Mouse (Mus musculus): ENCODE measurements at regions not wholly inside any gene's neighbourhood (a gene's known extent, or its start where the extent isn't known, plus 50 kb on each side); places are given as distances from the start of the nearest gene placed in this dataset.
A peak's percentile ranks its signal among the peaks of the same experiment; 100 is the strongest.

DNA sequence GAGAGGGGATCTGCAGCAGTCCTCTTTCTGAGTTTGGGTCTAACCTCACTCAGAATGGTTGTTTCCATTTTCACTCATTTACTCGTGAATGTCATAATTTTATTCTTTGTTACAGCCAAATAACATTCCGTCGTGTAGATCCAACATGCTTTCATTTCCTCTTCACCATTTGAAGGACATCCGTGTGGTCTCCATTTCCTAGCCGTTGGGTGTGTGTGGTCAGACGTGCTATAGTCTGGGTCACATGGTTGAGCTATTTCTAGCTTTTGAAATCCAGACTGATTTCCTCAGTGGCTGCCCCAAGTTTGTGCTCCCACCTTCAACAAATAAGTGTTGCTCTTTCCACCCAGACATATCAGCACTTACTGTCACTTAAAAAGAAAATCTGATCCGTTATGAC is 111.9 kb upstream of the Gjb5 start:
- Histone ChIP-seq H3K4me1 (ENCODE audit: control insufficient read depth, insufficient read depth, low read length) (no peaks in the 10 kb centered on the region), H3K27ac (ENCODE audit: low read length) (no peak overlapping the region), H3K9ac (replicated peaks; ENCODE audit: low read depth, low read length) (no peak overlapping the region), H3K4me3 (ENCODE audit: low read depth, low read length) (no peak overlapping the region), H3K9me3 (ENCODE audit: control insufficient read depth, low read depth, low read length) (no peaks in the 10 kb centered on the region), H3K27me3 (ENCODE audit: control insufficient read depth, insufficient read depth, low read length) (no peaks in the 10 kb centered on the region), H3K36me3 (ENCODE audit: control insufficient read depth, insufficient read depth, low read length) (no peaks in the 10 kb centered on the region), H3K4me2 (replicated peaks; ENCODE audit: low read depth, low read length) (no peak overlapping the region)
- 84% methylated on average over 7 of the region's 7 CpGs for WGBS
- ATAC-seq (ENCODE audit: insufficient number of reproducible peaks, insufficient read depth, low FRiP score, low read depth) = no peak

DNA sequence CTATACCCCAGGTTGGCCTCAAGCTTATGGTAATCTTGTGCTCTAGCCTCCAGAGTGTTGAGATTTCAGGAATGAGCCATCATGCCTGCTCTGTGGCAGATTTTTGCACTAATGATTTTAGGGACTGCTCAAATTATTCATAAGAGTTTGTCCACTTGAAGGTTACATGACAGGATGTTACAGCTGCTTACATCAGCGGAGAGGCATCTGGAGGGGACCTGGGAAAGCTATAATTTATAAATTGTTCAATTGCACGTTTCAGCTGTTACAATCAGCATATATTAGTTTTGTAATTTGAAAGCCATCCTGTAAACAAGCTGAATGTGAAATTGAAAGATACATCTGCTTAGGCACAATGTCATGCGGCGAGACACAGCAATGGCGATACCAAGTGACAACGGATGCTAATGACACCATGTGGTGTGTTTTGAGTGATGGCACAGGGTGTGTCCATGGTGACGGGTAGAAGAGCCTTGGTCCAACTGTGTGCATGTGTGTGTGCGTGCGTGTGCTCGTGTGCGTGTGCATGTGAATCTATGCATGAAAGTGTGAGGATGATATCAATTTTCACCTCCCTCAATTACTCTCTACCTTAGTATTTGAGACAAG is 96.6 kb upstream of the Gjb5 start:
- 87% methylated on average over 11 of the region's 11 CpGs for WGBS
- H3K27me3 ChIP-seq (ENCODE audit: control insufficient read depth, insufficient read depth, low read length) = no peaks in the 10 kb centered on the region
- H3K9me3 ChIP-seq (ENCODE audit: control insufficient read depth, low read depth, low read length) = no peaks in the 10 kb centered on the region; the same call in 1 of the 2 replicates
- no peak overlapping the region for H3K9ac ChIP-seq (replicated peaks; ENCODE audit: low read depth, low read length)
- no peaks in the 10 kb centered on the region for H3K36me3 ChIP-seq (ENCODE audit: control insufficient read depth, insufficient read depth, low read length)
- no peak overlapping the region for H3K4me2 ChIP-seq (replicated peaks; ENCODE audit: low read depth, low read length)
- no peaks in the 10 kb centered on the region for H3K4me1 ChIP-seq (ENCODE audit: control insufficient read depth, insufficient read depth, low read length)
- no peak overlapping the region for H3K4me3 ChIP-seq (ENCODE audit: low read depth, low read length)
- ATAC-seq (ENCODE audit: insufficient number of reproducible peaks, insufficient read depth, low FRiP score, low read depth) = no peak
- H3K27ac ChIP-seq (ENCODE audit: low read length) = no peak overlapping the region

DNA sequence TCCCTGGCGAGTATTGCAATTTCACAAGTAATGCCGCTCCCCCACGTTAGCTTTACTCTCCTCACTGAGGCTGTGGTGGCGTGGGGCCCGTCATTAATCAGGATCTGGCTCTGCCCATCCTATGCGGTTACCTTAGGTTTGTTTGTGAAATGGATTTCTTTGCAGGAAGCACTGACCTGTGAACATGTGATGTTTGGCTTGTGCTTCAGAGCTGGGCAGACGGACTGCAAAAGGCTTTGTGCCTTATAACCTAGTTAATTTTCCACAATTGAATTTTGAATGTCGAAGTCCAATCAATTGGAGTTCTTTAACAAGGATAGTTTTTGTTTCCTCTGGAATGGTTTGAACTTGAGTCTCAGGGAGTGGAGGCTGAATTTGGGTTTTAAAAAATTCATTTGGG is 94.1 kb upstream of the Gjb5 start:
- Histone ChIP-seq H3K9me3 (ENCODE audit: control insufficient read depth, low read depth, low read length) (no peaks in the 10 kb centered on the region), H3K9ac (replicated peaks; ENCODE audit: low read depth, low read length) (no peak overlapping the region), H3K4me2 (replicated peaks; ENCODE audit: low read depth, low read length) (no peak overlapping the region), H3K4me3 (ENCODE audit: low read depth, low read length) (no peak overlapping the region), H3K36me3 (ENCODE audit: control insufficient read depth, insufficient read depth, low read length) (no peaks in the 10 kb centered on the region), H3K27ac (ENCODE audit: low read length) (no peak overlapping the region), H3K27me3 (ENCODE audit: control insufficient read depth, insufficient read depth, low read length) (no peaks in the 10 kb centered on the region), H3K4me1 (ENCODE audit: control insufficient read depth, insufficient read depth, low read length) (no peaks in the 10 kb centered on the region)
- ATAC-seq (ENCODE audit: insufficient number of reproducible peaks, insufficient read depth, low FRiP score, low read depth) = no peak
- WGBS = 25% methylated on average over 8 of the region's 8 CpGs

DNA sequence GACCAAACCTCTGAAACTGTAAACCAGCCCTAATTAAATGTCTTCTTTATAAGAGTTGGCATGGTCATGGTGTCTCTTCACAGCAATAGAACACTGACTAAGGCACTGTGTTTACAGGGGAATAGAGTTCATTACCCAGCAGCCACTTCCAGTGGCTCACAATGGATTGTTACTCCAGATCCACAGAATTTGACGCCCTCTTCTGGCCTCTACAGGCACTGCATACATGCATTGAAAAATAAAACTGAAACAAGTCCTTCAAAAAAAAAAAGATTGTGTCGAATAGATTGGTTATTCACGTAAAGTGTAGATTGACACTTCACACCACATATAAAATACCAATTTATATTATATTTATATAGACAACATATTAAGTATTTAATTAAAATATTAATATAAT is 87.3 kb upstream of the Gjb5 start:
- Histone ChIP-seq H3K27ac (ENCODE audit: low read length) (no peak overlapping the region), H3K36me3 (ENCODE audit: control insufficient read depth, insufficient read depth, low read length) (no peaks in the 10 kb centered on the region), H3K27me3 (ENCODE audit: control insufficient read depth, insufficient read depth, low read length) (no peaks in the 10 kb centered on the region), H3K9me3 (ENCODE audit: control insufficient read depth, low read depth, low read length) (no peaks in the 10 kb centered on the region), H3K9ac (replicated peaks; ENCODE audit: low read depth, low read length) (no peak overlapping the region), H3K4me1 (ENCODE audit: control insufficient read depth, insufficient read depth, low read length) (no peaks in the 10 kb centered on the region), H3K4me3 (ENCODE audit: low read depth, low read length) (no peak overlapping the region), H3K4me2 (replicated peaks; ENCODE audit: low read depth, low read length) (no peak overlapping the region)
- no peak for ATAC-seq (ENCODE audit: insufficient number of reproducible peaks, insufficient read depth, low FRiP score, low read depth)
- WGBS = 67% methylated on average over 3 of the region's 3 CpGs

DNA sequence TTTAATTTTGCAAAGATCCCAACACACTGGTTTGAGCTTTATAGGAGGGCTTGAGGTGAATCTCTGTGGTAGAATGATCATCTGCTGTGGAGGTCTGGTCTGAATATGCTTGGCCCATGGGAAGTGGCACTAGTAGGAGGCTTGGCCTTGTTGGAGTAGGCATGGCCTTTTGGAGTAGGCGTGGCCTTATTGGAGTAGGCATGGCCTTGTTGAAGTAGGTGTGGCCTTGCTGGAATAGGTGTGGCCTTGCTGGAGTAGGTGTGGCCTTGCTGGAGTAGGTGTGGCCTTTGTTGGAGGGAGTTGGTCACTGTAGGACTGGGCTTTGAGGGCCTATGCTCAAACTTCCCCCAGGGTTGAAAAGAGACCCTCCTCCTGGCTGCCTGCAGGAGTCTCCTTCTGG is 86.1 kb upstream of the Gjb5 start:
- H3K4me2 ChIP-seq (replicated peaks; ENCODE audit: low read depth, low read length) = no peak overlapping the region
- no peaks in the 10 kb centered on the region for H3K27me3 ChIP-seq (ENCODE audit: control insufficient read depth, insufficient read depth, low read length)
- no peak for ATAC-seq (ENCODE audit: insufficient number of reproducible peaks, insufficient read depth, low FRiP score, low read depth)
- no peaks in the 10 kb centered on the region for H3K36me3 ChIP-seq (ENCODE audit: control insufficient read depth, insufficient read depth, low read length)
- no peaks in the 10 kb centered on the region for H3K4me1 ChIP-seq (ENCODE audit: control insufficient read depth, insufficient read depth, low read length)
- no peaks in the 10 kb centered on the region for H3K9me3 ChIP-seq (ENCODE audit: control insufficient read depth, low read depth, low read length)
- no peak overlapping the region for H3K27ac ChIP-seq (ENCODE audit: low read length)
- WGBS = 90% methylated on average over 1 of the region's 1 CpGs
- H3K9ac ChIP-seq (replicated peaks; ENCODE audit: low read depth, low read length) = no peak overlapping the region
- no peak overlapping the region for H3K4me3 ChIP-seq (ENCODE audit: low read depth, low read length)

DNA sequence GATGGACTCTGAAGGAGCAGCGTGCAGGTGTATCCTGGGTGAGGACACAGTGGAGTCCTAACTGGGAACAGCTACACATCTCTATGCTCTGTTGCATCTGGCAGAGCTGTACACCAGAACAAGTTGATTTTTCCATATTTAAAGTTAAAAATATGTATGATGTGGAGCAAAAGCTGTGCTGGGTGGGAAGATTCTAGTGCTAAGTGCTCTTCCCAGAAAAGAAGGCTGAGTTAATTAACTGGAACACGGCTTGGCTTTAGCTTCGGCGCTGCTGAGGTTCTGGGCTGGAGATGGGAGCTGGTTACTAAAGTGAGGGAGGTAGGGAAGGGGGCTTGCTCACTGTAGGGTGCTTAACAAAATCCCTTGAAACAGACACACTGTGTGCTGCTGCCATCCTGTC is 84.0 kb upstream of the Gjb5 start:
- Histone ChIP-seq H3K4me3 (ENCODE audit: low read depth, low read length) (no peak overlapping the region), H3K36me3 (ENCODE audit: control insufficient read depth, insufficient read depth, low read length) (no peaks in the 10 kb centered on the region), H3K9ac (replicated peaks; ENCODE audit: low read depth, low read length) (no peak overlapping the region), H3K4me1 (ENCODE audit: control insufficient read depth, insufficient read depth, low read length) (peaks cover 3% of the 10 kb centered on the region; the same call in 1 of the 2 replicates), H3K9me3 (ENCODE audit: control insufficient read depth, low read depth, low read length) (no peaks in the 10 kb centered on the region), H3K27me3 (ENCODE audit: control insufficient read depth, insufficient read depth, low read length) (no peaks in the 10 kb centered on the region), H3K27ac (ENCODE audit: low read length) (no peak overlapping the region), H3K4me2 (replicated peaks; ENCODE audit: low read depth, low read length) (no peak overlapping the region)
- ATAC-seq (ENCODE audit: insufficient number of reproducible peaks, insufficient read depth, low FRiP score, low read depth) = no peak
- 91% methylated on average over 4 of the region's 4 CpGs for WGBS

DNA sequence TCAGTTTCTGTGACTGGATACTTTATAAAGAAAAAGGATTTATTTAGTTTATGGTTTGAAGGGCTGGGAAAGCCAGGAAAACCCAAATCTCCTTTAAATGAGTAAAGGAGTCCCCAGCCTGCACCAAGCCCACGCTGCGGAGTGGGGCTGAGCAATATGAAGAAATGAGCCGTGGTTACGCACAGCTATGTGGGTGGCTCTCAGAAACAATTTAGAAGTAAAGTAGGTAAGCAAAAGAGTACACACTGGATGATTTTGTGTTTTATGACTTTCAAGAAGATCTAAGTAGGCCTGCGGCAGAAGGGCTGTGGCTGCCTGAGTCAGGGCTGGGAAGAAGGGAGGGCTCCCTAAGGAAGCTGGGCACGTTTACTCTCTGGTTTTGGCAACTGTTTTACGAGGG is 82.6 kb upstream of the Gjb5 start:
- ATAC-seq (ENCODE audit: insufficient number of reproducible peaks, insufficient read depth, low FRiP score, low read depth) = no peak
- Histone ChIP-seq H3K9ac (replicated peaks; ENCODE audit: low read depth, low read length) (no peak overlapping the region), H3K27me3 (ENCODE audit: control insufficient read depth, insufficient read depth, low read length) (no peaks in the 10 kb centered on the region), H3K36me3 (ENCODE audit: control insufficient read depth, insufficient read depth, low read length) (no peaks in the 10 kb centered on the region), H3K4me3 (ENCODE audit: low read depth, low read length) (no peak overlapping the region), H3K4me1 (ENCODE audit: control insufficient read depth, insufficient read depth, low read length) (peaks cover 3% of the 10 kb centered on the region; the same call in 1 of the 2 replicates), H3K9me3 (ENCODE audit: control insufficient read depth, low read depth, low read length) (no peaks in the 10 kb centered on the region), H3K4me2 (replicated peaks; ENCODE audit: low read depth, low read length) (no peak overlapping the region), H3K27ac (ENCODE audit: low read length) (no peak overlapping the region)
- 63% methylated on average over 7 of the region's 7 CpGs for WGBS

DNA sequence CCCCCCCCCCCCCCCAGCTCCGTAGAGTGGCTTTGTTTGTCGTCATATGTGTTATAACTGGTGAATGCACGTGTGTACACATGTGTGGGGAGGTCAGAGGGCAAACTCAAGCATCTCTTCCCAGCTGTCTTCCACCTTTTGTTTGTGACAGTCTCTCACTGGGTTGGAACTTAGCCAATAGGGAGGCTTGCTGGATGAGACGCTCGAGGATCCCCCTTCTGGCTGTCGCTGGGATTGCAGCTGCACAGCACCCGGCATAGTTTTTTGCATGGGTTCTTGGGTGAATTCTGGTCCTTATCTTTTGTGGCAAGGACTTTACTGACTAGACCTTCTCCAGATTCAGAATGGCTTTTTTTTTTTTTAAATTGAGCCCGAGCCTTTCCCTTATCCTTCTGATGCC is 77.1 kb upstream of the Gjb5 start:
- WGBS = 30% methylated on average over 7 of the region's 8 CpGs
- Histone ChIP-seq H3K27me3 (ENCODE audit: control insufficient read depth, insufficient read depth, low read length) (no peaks in the 10 kb centered on the region), H3K4me2 (replicated peaks; ENCODE audit: low read depth, low read length) (no peak overlapping the region), H3K9ac (replicated peaks; ENCODE audit: low read depth, low read length) (no peak overlapping the region), H3K4me3 (ENCODE audit: low read depth, low read length) (no peak overlapping the region), H3K9me3 (ENCODE audit: control insufficient read depth, low read depth, low read length) (no peaks in the 10 kb centered on the region), H3K27ac (ENCODE audit: low read length) (no peak overlapping the region), H3K4me1 (ENCODE audit: control insufficient read depth, insufficient read depth, low read length) (peaks cover 15% of the 10 kb centered on the region), H3K36me3 (ENCODE audit: control insufficient read depth, insufficient read depth, low read length) (no peaks in the 10 kb centered on the region)
- ATAC-seq (ENCODE audit: insufficient number of reproducible peaks, insufficient read depth, low FRiP score, low read depth) = no peak

DNA sequence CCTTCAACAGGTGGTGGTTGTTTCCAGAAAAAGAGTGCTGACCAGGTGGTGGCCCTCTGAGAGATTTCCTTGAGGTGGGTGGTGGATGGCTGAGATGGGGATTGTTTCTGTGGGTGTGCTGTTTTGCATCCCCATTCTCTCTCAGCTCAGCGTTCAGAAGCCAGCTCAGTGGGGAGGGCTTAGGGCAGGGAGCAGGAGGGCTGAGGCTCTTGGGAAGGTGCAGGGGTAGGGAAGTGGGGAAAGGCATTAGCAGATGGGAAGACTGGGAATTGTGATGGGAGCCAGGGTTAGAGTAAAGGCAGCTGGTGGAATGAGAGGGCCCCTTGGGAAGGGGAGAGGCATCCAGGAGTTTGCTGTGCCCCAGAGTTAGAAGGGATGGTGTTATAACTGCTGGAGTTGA is 72.3 kb upstream of the Gjb5 start:
- no peaks in the 10 kb centered on the region for H3K27me3 ChIP-seq (ENCODE audit: control insufficient read depth, insufficient read depth, low read length)
- H3K4me2 ChIP-seq (replicated peaks; ENCODE audit: low read depth, low read length) = no peak overlapping the region
- 10% methylated on average over 1 of the region's 1 CpGs for WGBS
- H3K36me3 ChIP-seq (ENCODE audit: control insufficient read depth, insufficient read depth, low read length) = no peaks in the 10 kb centered on the region
- ATAC-seq (ENCODE audit: insufficient number of reproducible peaks, insufficient read depth, low FRiP score, low read depth) = peak; percentile 70; the same call in 1 of the 2 replicates
- H3K9ac ChIP-seq (replicated peaks; ENCODE audit: low read depth, low read length) = no peak overlapping the region
- H3K4me1 ChIP-seq (ENCODE audit: control insufficient read depth, insufficient read depth, low read length) = peaks cover 12% of the 10 kb centered on the region; the same call in 1 of the 2 replicates
- H3K4me3 ChIP-seq (ENCODE audit: low read depth, low read length) = no peak overlapping the region
- peaks cover 6% of the 10 kb centered on the region; the same call in 1 of the 2 replicates for H3K9me3 ChIP-seq (ENCODE audit: control insufficient read depth, low read depth, low read length)
- peak overlapping the region; percentile 62 for H3K27ac ChIP-seq (ENCODE audit: low read length)
